Mouse (Mus musculus) lung, postnatal 0 days (tissue): ENCODE measurements around the gene Fhit.

ENCODE experiments used
- CTCF ChIP-seq: IDR thresholded peaks from 2 replicates; pipeline ENCODE4 v1.5.1; 2016; ENCODE audit warnings: antibody characterized with exemption, mild to moderate bottlenecking
- EP300 ChIP-seq: IDR thresholded peaks from 2 replicates; pipeline ENCODE4 v1.6.1; 2016; ENCODE audit warnings: antibody characterized with exemption, mild to moderate bottlenecking, control low read depth

DNA sequence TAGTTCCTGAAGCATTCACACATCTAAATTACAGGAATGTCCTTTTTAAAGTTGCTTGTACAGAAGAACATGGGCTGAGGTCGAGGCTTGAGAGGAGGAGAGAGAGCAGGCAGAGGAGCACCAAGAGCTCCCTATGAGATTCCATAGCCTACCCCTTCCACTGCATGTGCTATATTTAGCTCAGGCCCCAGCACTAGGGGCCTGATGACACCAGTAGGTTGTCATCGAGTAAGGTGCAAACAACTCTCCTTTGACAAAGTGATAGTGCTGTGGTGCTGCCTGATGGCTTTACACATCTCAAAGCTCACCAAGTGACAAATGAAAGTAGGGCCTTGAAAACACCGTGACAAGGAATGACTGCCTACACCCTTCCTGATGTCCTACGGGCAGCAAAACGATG, 967.7 kb downstream of the Fhit start:
- TF ChIP-seq CTCF (no peak), EP300 (no peak)
